Mouse (Mus musculus) embryonic facial prominence, embryonic 15.5 days (tissue): ENCODE data around the gene Agxt. TPM values are rescaled to one million over a fixed set of nuclear protein-coding genes. Genes with fewer than 3 reads are reported as not detected.

ENCODE experiments used
- ATAC-seq: fragments of 200-750 bp; cut with Nextera tagmentation; 2 replicates; pipeline ENCODE4 v1.8.0; 2017; ENCODE audit warnings: low read depth, moderate TSS enrichment; ENCODE audit not compliant: insufficient number of reproducible peaks, low FRiP score, low TSS enrichment
- H3K27ac ChIP-seq: fragments of 300-500 bp; sonication (generic); replicated peaks from 2 replicates; pipeline ENCODE4 v1.5.1; 2015; ENCODE audit warnings: mild to moderate bottlenecking, inconsistent platforms
- H3K27me3 ChIP-seq: fragments of 300-500 bp; sonication (generic); 2 replicates; pipeline ENCODE4 v1.6.1; 2015; ENCODE audit warnings: inconsistent platforms
- H3K36me3 ChIP-seq: fragments of 300-500 bp; sonication (generic); 2 replicates; pipeline ENCODE4 v1.6.1; 2015; ENCODE audit warnings: mild to moderate bottlenecking, inconsistent platforms
- H3K4me1 ChIP-seq: fragments of 300-500 bp; sonication (generic); 2 replicates; pipeline ENCODE4 v1.6.1; 2015; ENCODE audit warnings: inconsistent platforms
- H3K4me2 ChIP-seq: fragments of 300-500 bp; sonication (generic); replicated peaks from 2 replicates; pipeline ENCODE4 v1.6.1; 2015; ENCODE audit warnings: mild to moderate bottlenecking, inconsistent platforms
- H3K4me3 ChIP-seq: fragments of 300-500 bp; sonication (generic); replicated peaks from 2 replicates; pipeline ENCODE4 v1.5.1; 2015; ENCODE audit warnings: mild to moderate bottlenecking, inconsistent platforms
- H3K9ac ChIP-seq: fragments of 300-500 bp; sonication (generic); 2 replicates; pipeline ENCODE4 v1.6.1; 2015; ENCODE audit warnings: inconsistent platforms
- H3K9me3 ChIP-seq: fragments of 300-500 bp; sonication (generic); replicated peaks from 2 replicates; pipeline ENCODE4 v1.6.1; 2016; ENCODE audit warnings: inconsistent platforms
- WGBS: fragments of 180-500 bp; shearing (Covaris S2); methylation state at CpG from one replicate; pipeline ENCODE4 v1.1.7; 2015; 5-methylcytosine and 5-hydroxymethylcytosine counted together
- polyA plus RNA-seq: library from polyadenylated mRNA; unstranded; fragments of >200 nt; fragmentation: Nextera tagmentation; extraction: Ambion mirVana; gene quantifications from 2 replicates; pipeline ENCODE4 v1.2.1, GENCODE M21; 2015

Gene Agxt
- polyA plus RNA-seq, 1 experiment from 2014 or later = 0.11 TPM

- Histone ChIP-seq H3K4me1 (0 out of 2 replicates have a peak, but pooled peaks cover 10% of the 10 kb centered on the region), H3K36me3 (no peaks in the 10 kb centered on the region), H3K9me3 (no peaks in the 10 kb centered on the region), H3K27ac (peak overlapping the region; percentile 80), H3K9ac (no peak overlapping the region), H3K27me3 (no peaks in the 10 kb centered on the region), H3K4me2 (no peak overlapping the region), H3K4me3 (no peak overlapping the region)
- 43% methylated on average over 11 of the region's 11 CpGs for WGBS
- ATAC-seq = peak; percentile 70; the same call in 1 of the 2 replicates
Observed at GRCm38 (mm10) chr1:93123179-93123854, 11.7 kb upstream of the Agxt start.

- H3K27ac ChIP-seq = peak overlapping the region; percentile 80
Observed at GRCm38 (mm10) chr1:93124066-93124465, 11.0 kb upstream of the Agxt start.

GRCm38 (mm10) chr1:93125256-93125655 lies 9.8 kb upstream of the Agxt start:
- H3K4me2 ChIP-seq = no peak overlapping the region
- 48% methylated on average over 5 of the region's 5 CpGs for WGBS
- H3K9ac ChIP-seq = no peak overlapping the region
- H3K27me3 ChIP-seq = no peaks in the 10 kb centered on the region
- H3K27ac ChIP-seq = no peak overlapping the region
- no peak overlapping the region for H3K4me3 ChIP-seq
- peaks cover 10% of the 10 kb centered on the region; the same call in 1 of the 2 replicates for H3K4me1 ChIP-seq
- H3K9me3 ChIP-seq = no peaks in the 10 kb centered on the region
- ATAC-seq = no peak
- no peaks in the 10 kb centered on the region for H3K36me3 ChIP-seq

More at GRCm38 (mm10) chr1:93124066-93124465, 11.0 kb upstream of the Agxt start:
- H3K36me3 ChIP-seq = no peaks in the 10 kb centered on the region
- no peak overlapping the region for H3K9ac ChIP-seq
- no peaks in the 10 kb centered on the region for H3K9me3 ChIP-seq
- H3K27me3 ChIP-seq = no peaks in the 10 kb centered on the region
- no peak overlapping the region for H3K4me2 ChIP-seq
- no peak overlapping the region for H3K4me3 ChIP-seq
- ATAC-seq = no peak
- peaks cover 10% of the 10 kb centered on the region; the same call in 1 of the 2 replicates for H3K4me1 ChIP-seq
- 56% methylated on average over 8 of the region's 8 CpGs for WGBS

GRCm38 (mm10) chr1:93128209-93128608 lies 6.8 kb upstream of the Agxt start:
- H3K4me2 ChIP-seq = no peak overlapping the region
- no peaks in the 10 kb centered on the region for H3K36me3 ChIP-seq
- H3K27ac ChIP-seq = no peak overlapping the region
- H3K4me1 ChIP-seq = peaks cover 10% of the 10 kb centered on the region; the same call in 1 of the 2 replicates
- no peaks in the 10 kb centered on the region for H3K27me3 ChIP-seq
- ATAC-seq = no peak
- H3K9me3 ChIP-seq = no peaks in the 10 kb centered on the region
- no peak overlapping the region for H3K9ac ChIP-seq
- no peak overlapping the region for H3K4me3 ChIP-seq
- WGBS = 75% methylated on average over 8 of the region's 8 CpGs

- Histone ChIP-seq H3K27me3 (no peaks in the 10 kb centered on the region), H3K4me2 (no peak overlapping the region), H3K36me3 (no peaks in the 10 kb centered on the region), H3K27ac (no peak overlapping the region), H3K9ac (no peak overlapping the region), H3K4me3 (no peak overlapping the region), H3K9me3 (no peaks in the 10 kb centered on the region), H3K4me1 (peaks cover 6% of the 10 kb centered on the region; the same call in 1 of the 2 replicates)
- no peak for ATAC-seq
- 12% methylated on average over 6 of the region's 6 CpGs for WGBS
Observed at GRCm38 (mm10) chr1:93128710-93129349, 6.2 kb upstream of the Agxt start.

DNA sequence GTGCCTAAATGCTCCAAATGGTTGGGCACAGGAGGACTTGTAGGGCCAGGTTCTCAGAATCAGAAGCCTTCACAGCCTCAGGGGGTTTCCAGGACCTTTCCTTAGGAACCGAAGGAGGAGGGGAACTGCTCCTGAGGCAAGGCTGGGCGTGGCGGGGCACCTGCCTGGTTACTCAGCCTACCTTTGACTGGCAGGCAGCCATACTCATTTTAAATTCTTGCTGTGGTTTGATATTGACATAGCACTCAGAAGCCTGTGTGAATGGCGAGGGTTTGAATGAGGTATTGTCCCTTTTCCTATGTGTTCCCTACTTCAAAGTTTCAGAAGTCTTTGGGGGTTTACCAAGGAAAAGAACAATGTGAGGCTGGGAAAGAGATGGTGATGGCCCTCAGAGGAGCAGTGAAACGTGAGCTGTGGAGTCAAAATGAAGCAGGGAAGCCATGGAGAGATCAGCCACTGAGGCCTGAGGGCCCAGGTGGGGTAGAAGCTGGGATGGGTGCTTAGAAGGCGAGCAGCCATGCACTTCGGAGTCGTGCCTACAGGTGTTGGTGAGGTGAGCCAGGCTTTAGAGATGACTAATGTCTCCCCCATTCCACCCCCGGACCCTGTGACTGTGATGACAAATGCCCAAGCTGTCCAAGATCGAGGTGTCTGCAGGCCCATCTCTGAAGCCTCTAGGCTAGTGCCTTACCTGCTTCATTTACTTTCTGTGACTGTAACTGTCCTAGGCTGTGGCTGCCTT lies 4.6 kb upstream of the Agxt start:
- H3K4me1 ChIP-seq = no peaks in the 10 kb centered on the region; the same call in 1 of the 2 replicates
- H3K27ac ChIP-seq = no peak overlapping the region
- H3K9ac ChIP-seq = no peak overlapping the region
- 64% methylated on average over 10 of the region's 10 CpGs for WGBS
- no peak overlapping the region for H3K4me2 ChIP-seq
- H3K36me3 ChIP-seq = no peaks in the 10 kb centered on the region
- no peaks in the 10 kb centered on the region for H3K9me3 ChIP-seq
- no peak overlapping the region for H3K4me3 ChIP-seq
- H3K27me3 ChIP-seq = no peaks in the 10 kb centered on the region
- no peak for ATAC-seq

- H3K4me3 ChIP-seq = no peak overlapping the region
- no peaks in the 10 kb centered on the region for H3K36me3 ChIP-seq
- H3K4me2 ChIP-seq = no peak overlapping the region
- no peaks in the 10 kb centered on the region for H3K9me3 ChIP-seq
- no peaks in the 10 kb centered on the region; the same call in 1 of the 2 replicates for H3K4me1 ChIP-seq
- H3K9ac ChIP-seq = no peak overlapping the region
- no peaks in the 10 kb centered on the region for H3K27me3 ChIP-seq
- no peak for ATAC-seq
- H3K27ac ChIP-seq = no peak overlapping the region
- WGBS = 66% methylated on average over 8 of the region's 8 CpGs
Observed at GRCm38 (mm10) chr1:93132676-93133075, 2.4 kb upstream of the Agxt start.

GRCm38 (mm10) chr1:93138534-93138933 lies 3.5 kb downstream of the Agxt start:
- Histone ChIP-seq H3K36me3 (no peaks in the 10 kb centered on the region), H3K27ac (no peak overlapping the region), H3K4me1 (no peaks in the 10 kb centered on the region), H3K9ac (no peak overlapping the region), H3K4me2 (no peak overlapping the region), H3K27me3 (no peaks in the 10 kb centered on the region), H3K9me3 (no peaks in the 10 kb centered on the region), H3K4me3 (no peak overlapping the region)
- WGBS = 81% methylated on average over 6 of the region's 6 CpGs
- no peak for ATAC-seq

- H3K36me3 ChIP-seq = no peaks in the 10 kb centered on the region
- WGBS = 75% methylated on average over 7 of the region's 7 CpGs
Observed at GRCm38 (mm10) chr1:93139713-93140112, 4.7 kb downstream of the Agxt start.

DNA sequence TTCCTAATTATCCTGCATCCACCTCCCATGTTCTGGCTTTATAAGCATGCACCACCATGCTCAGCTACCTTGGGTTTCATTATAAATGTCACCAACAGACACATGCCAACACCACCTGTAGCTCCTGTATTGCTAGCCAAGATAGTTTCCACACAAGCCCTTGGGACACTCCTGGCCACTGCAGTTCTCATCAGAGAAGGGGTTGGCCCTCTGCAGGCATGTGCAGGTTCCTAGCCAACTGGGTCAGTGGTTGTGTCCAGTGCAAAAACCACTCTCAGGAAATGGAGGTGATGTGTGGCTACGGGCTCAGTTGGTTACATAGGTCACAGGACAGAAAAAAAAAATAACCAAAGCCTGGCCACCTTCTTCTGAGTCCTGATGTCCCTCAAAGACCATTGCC lies 7.8 kb downstream of the Agxt start:
- ATAC-seq = no peak

More at GRCm38 (mm10) chr1:93139713-93140112, 4.7 kb downstream of the Agxt start:
- ATAC-seq = no peak
- Histone ChIP-seq H3K4me2 (no peak overlapping the region), H3K27me3 (no peaks in the 10 kb centered on the region), H3K27ac (no peak overlapping the region), H3K9ac (no peak overlapping the region), H3K4me1 (0 out of 2 replicates have a peak, but pooled peaks cover 3% of the 10 kb centered on the region), H3K4me3 (no peak overlapping the region), H3K9me3 (no peaks in the 10 kb centered on the region)

GRCm38 (mm10) chr1:93144176-93144575 lies 9.1 kb downstream of the Agxt start:
- no peak overlapping the region for H3K27ac ChIP-seq
- no peaks in the 10 kb centered on the region for H3K9me3 ChIP-seq
- H3K4me2 ChIP-seq = no peak overlapping the region
- no peak overlapping the region for H3K9ac ChIP-seq
- 67% methylated on average over 9 of the region's 9 CpGs for WGBS
- no peak for ATAC-seq
- H3K27me3 ChIP-seq = no peaks in the 10 kb centered on the region
- H3K36me3 ChIP-seq = no peaks in the 10 kb centered on the region
- H3K4me1 ChIP-seq = 0 out of 2 replicates have a peak, but pooled peaks cover 3% of the 10 kb centered on the region
- H3K4me3 ChIP-seq = no peak overlapping the region

More for the DNA sequence above, 7.8 kb downstream of the Agxt start:
- no peak overlapping the region for H3K9ac ChIP-seq
- H3K9me3 ChIP-seq = no peaks in the 10 kb centered on the region
- WGBS = 86% methylated on average over 1 of the region's 1 CpGs
- H3K4me2 ChIP-seq = no peak overlapping the region
- no peak overlapping the region for H3K4me3 ChIP-seq
- H3K36me3 ChIP-seq = no peaks in the 10 kb centered on the region
- no peak overlapping the region for H3K27ac ChIP-seq
- H3K4me1 ChIP-seq = 0 out of 2 replicates have a peak, but pooled peaks cover 3% of the 10 kb centered on the region
- no peaks in the 10 kb centered on the region for H3K27me3 ChIP-seq
